Mouse (Mus musculus) T-helper 17 cell (primary cell): ENCODE results near the gene Trp53.
"Not testable (repeated sequence)": the region's sequence is repeated elsewhere in the genome, so short reads cannot be mapped to it uniquely, and the experiment has no call there.

Source experiments
- in situ Hi-C, 2 experiments: fragments of 300-600 bp; cut with MboI, MseI; formaldehyde crosslinking; loops; 1 replicate in 1 of 2; 2 replicates in 1 of 2; pipeline ENCODE4 v1.15.1; 2025; ENCODE audit warnings: high pct_unique_total_duplicates in 2 of 2

Gene Trp53

GRCm38 (mm10) chr11:69623006-69623405 lies 42.8 kb downstream of the Trp53 start:
- in situ Hi-C loops = no loop called here

GRCm38 (mm10) chr11:69624339-69624738 lies 44.2 kb downstream of the Trp53 start:
- in situ Hi-C loops = not testable (repeated sequence)

- in situ Hi-C loops = loop anchor here in 1 of 2 experiments (25.0 kb wide), 1 partner anchor 1359 kb away; the partner anchor contains the start of gene C1qbp
These were observed 48.1 kb downstream of the Trp53 start for GRCm38 (mm10) chr11:69628286-69628685.

GRCm38 (mm10) chr11:69629802-69630201 lies 49.6 kb downstream of the Trp53 start:
- in situ Hi-C loops = loop anchor here in 1 of 2 experiments (25.0 kb wide), 1 partner anchor 1357 kb away; the partner anchor contains the start of gene C1qbp

GRCm38 (mm10) chr11:69632284-69633089 lies 52.3 kb downstream of the Trp53 start, which contains the start of gene Fxr2:
TSS of gene Fxr2 (plus strand) at chr11:69632990.
- in situ Hi-C loops = loop anchor here in 1 of 2 experiments (25.0 kb wide), 1 partner anchor 1355 kb away; the partner anchor contains the start of gene C1qbp

- in situ Hi-C loops = loop anchor here in 1 of 2 experiments (25.0 kb wide), 1 partner anchor 1354 kb away; the partner anchor contains the start of gene C1qbp
These were observed 53.1 kb downstream of the Trp53 start for GRCm38 (mm10) chr11:69633128-69633866.

- in situ Hi-C loops = loop anchor here in 1 of 2 experiments (25.0 kb wide), 1 partner anchor 1352 kb away; the partner anchor contains the start of gene C1qbp
These were observed 55.3 kb downstream of the Trp53 start for GRCm38 (mm10) chr11:69635471-69635870.
